In the genomic region with DNA sequence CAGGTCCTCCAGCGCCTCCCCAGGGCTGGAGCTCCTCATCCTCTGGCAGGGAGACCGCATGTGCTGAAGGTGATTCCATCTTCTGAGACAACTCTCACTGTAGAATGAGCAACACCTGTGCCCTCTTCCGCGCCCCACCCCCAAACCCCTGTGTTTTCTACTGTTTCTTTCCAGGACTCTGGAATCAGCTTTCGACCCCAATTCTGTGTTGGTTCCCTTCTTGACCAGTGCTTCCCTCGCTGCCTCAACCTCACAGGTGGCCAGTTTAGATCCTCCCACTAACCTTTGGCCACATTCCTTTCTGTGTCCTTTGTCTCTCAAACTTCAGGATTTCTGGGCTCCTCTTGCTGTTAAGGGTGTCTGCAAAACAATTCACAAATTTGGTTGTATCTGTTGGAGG, we compare ENCODE assay signal across 17 mouse cellular contexts. TPM values are rescaled to one million over a fixed set of nuclear protein-coding genes. Genes with fewer than 3 reads are reported as not detected.
"Had no signal": no experiment of that assay in that cellular context is flagged by ENCODE, and none has a peak within 500 bp of the region (broad histone marks: within the 10 kb centered on the region; RNA-seq: fewer than 3 reads in every experiment).

A gene (minus strand): TSS at position 285 of the 400 bp plus-strand sequence.

- DNase-seq: layer of hippocampus, postnatal 36 days; liver, embryonic 13.5 days; lung, embryonic 14.5 days; retina, postnatal 1 day; right cerebral cortex, postnatal 25 days; thymus, postnatal 25 days had no signal

- H3K27ac ChIP-seq: layer of hippocampus, adult 2 months; left cerebral cortex, adult 2 months; liver, embryonic 13.5 days; midbrain, embryonic 10.5 days; midbrain, embryonic 13.5 days; neural tube, embryonic 13.5 days; stomach, embryonic 15.5 days had no signal

- H3K4me1 ChIP-seq: liver, embryonic 13.5 days; midbrain, embryonic 10.5 days; midbrain, embryonic 13.5 days; neural tube, embryonic 13.5 days; stomach, embryonic 15.5 days had no signal

- ATAC-seq: lung, postnatal 0 days; midbrain, embryonic 13.5 days; midbrain, embryonic 16.5 days had no signal

- H3K9ac ChIP-seq: liver, embryonic 13.5 days; lung, embryonic 14.5 days; midbrain, embryonic 13.5 days; neural tube, embryonic 13.5 days; stomach, embryonic 15.5 days had no signal

- H3K4me3 ChIP-seq: layer of hippocampus, adult 2 months; left cerebral cortex, adult 2 months; liver, embryonic 13.5 days; megakaryocyte, embryonic 14.5 days; midbrain, embryonic 10.5 days; midbrain, embryonic 13.5 days; myocyte; neural tube, embryonic 13.5 days; stomach, embryonic 15.5 days had no signal

- H3K9me3 ChIP-seq: liver, embryonic 13.5 days; megakaryocyte, embryonic 14.5 days; midbrain, embryonic 10.5 days; midbrain, embryonic 13.5 days; neural tube, embryonic 13.5 days; stomach, embryonic 15.5 days had no signal

- H3K27me3 ChIP-seq: liver, embryonic 13.5 days; midbrain, embryonic 13.5 days; neural tube, embryonic 13.5 days; stomach, embryonic 15.5 days had no signal

- H3K36me3 ChIP-seq: liver, embryonic 13.5 days; midbrain, embryonic 10.5 days; midbrain, embryonic 13.5 days; neural tube, embryonic 13.5 days; stomach, embryonic 15.5 days had no signal

- H3K4me2 ChIP-seq: liver, embryonic 13.5 days; lung, embryonic 14.5 days; midbrain, embryonic 13.5 days; neural tube, embryonic 13.5 days; stomach, embryonic 15.5 days had no signal

RNA-seq across cellular contexts. Expression of the gene that starts here (rescaled TPM):
- polyA plus RNA-seq: liver, adult 2 months had no signal
